Mouse (Mus musculus): ENCODE measurements around the gene Ercc6. TPM values are rescaled to one million over a fixed set of nuclear protein-coding genes. Genes with fewer than 3 reads are reported as not detected.

Ercc6 gene
- polyA plus RNA-seq, 1 experiment from 2014 or later: 27.5 TPM

DNA sequence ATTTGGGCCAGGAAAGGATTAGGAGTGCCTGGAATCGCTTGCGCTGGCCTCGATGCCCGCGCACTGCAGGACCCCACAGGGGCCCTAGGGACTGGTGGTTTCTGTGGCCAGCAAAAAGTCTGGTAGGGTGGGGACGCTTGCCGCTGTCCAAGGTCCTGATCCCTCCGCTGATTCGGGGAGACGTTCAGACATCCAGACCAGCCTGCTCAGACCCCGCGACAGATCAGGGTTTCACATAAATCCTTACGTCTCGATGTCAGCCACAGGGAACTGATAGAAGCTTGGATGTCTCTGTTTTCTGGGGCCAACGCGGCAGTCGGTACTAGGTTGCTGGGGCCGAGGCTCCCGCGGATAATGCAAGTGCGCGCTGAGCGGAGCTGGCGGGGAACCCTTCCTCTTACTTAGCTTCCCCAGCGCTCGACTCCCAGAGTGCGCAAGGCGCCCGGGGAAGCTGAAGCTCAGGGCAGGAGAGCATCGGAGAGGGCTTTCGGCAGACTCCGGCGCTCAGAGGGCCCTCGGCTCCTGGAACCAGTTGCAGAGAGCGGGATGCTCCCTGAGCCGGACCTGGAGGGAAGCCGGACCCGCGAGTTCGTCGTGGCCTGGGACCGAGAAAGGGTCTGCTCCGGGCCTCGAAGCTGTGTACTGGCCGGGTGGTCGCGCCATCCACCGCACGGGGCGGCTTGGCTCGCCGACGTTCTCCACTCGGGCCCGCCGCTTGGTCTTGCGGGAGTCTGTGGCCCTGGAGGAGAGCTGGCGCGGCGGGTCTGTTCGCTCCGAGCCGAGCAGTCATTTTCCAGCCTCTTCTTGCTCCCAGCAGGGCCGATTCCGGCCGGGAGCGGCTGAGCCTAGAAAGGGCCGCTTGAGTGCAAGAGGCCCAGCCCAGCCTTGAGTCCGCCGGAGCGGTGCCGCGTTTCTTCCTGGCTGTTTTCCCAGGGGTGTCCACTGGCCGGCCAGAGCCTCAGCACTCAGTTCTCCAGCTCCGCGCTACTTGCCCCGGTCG is 84.2 kb downstream of the Ercc6 start:
- peak overlapping the region; percentile 33 for H3K4me3 ChIP-seq
- peak overlapping the region; percentile 36 for H3K9ac ChIP-seq
- WGBS: under 1% methylated on average over 78 of the region's 78 CpGs
- no peaks in the 10 kb centered on the region for H3K9me3 ChIP-seq
- H3K36me3 ChIP-seq: no peaks in the 10 kb centered on the region
- H3K27ac ChIP-seq (replicated peaks): peak overlapping the region; percentile 51
- peaks cover 36% of the 10 kb centered on the region for H3K4me1 ChIP-seq (replicated peaks)
- H3K4me2 ChIP-seq: peak overlapping the region; percentile 57
- peaks cover 84% of the 10 kb centered on the region for H3K27me3 ChIP-seq
- ATAC-seq (ENCODE audit: low FRiP score, low read depth): peak; percentile 31; the same call in 1 of the 2 replicates

DNA sequence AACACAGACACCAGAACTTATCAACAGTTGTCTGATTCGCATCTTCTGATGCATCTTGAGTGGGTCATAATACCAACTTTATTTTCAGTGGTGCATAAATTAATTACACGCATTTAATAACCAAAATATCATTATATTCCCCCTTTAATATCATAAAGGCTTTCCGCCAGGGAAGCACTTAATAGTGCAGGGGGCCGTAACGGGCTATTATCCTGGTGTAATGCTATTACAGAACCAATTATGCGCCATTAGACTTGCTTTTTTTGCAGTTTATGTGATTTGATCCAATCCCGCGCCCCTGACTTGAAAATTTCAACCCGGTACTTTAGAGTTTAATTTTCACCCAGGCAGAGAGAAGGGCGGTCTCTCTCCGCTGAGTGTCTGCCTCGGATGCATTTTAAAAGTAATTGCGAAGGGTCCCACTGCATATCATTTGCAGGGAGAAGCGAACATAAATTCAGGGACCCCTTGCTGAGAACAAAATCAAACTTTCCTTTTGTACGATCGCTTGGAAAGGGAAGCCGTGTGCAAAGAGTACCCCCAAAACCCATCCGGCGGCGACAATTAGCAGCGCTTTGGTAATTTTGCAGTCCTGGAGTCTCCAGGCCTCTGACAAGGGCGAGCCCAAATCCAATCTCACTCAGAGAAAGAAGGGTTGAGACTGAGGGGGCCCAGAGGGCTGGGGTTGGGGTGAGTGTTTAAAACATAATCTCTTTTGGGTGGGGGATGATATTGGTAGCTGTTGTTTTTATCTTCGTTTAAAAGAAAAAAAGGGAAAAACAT is 85.3 kb downstream of the Ercc6 start:
- WGBS: 5% methylated on average over 23 of the region's 23 CpGs
- no peak overlapping the region for H3K27ac ChIP-seq (replicated peaks)
- peak overlapping the region; percentile 41 for H3K4me3 ChIP-seq
- H3K9me3 ChIP-seq: no peaks in the 10 kb centered on the region
- H3K4me1 ChIP-seq (replicated peaks): peaks cover 36% of the 10 kb centered on the region
- no peak overlapping the region for H3K9ac ChIP-seq
- peak overlapping the region; percentile 75 for H3K4me2 ChIP-seq
- H3K27me3 ChIP-seq: peaks cover 77% of the 10 kb centered on the region
- no peaks in the 10 kb centered on the region for H3K36me3 ChIP-seq
- peak; percentile 27; the same call in 1 of the 2 replicates for ATAC-seq (ENCODE audit: low FRiP score, low read depth)

DNA sequence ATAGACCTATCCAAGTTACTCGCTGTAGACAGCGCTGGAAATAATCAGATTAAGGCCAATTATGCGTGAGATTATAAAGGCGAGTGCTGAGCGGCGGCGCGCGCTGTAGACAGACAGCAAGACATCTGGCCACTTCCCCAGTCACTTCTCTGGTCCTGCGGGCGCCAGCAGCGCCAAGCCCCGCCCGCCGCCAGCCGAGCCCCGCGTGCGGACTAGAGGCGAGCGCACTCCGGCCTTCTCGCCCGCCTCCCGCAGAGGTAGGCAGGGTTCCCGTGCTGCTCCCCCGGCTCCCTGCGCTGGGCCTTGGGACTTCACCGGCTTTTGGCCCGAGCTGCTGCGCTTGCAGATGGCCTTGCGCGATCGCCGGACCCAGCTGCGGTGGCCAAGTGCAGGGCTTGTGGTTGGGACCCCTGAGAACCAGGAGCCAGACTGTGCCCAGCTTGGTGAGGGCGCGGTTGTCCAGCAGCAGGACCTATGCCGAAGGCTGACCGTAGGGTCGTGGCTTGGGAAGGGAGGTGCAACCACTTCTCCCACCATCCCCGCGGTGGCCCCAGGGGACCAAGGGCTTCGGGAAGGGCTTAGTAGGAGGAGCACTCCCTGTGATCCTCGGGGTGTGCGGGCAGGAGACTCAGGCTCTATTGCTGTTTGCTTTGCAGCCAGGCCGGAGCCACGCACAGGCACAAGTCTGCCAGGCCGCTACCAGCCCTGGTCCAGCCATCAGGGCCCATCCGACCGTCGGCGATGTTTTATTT is 86.1 kb downstream of the Ercc6 start, which contains the start of gene Prrxl1:
Gene Prrxl1, plus strand, starts transcription at position 118 of the 752 bp plus-strand sequence.
- peak within 1 kb of the TSS; percentile 67 for H3K27ac ChIP-seq (replicated peaks)
- peak within 1 kb of the TSS; percentile 32; the same call in 1 of the 2 replicates for H3K9ac ChIP-seq
- H3K4me2 ChIP-seq: peak within 1 kb of the TSS; percentile 75
- H3K36me3 ChIP-seq: no peaks in the 10 kb centered on the region
- H3K27me3 ChIP-seq: peaks cover 69% of the 10 kb centered on the region
- H3K4me1 ChIP-seq (replicated peaks): peaks cover 36% of the 10 kb centered on the region
- peak; percentile 46; the same call in 1 of the 2 replicates for ATAC-seq (ENCODE audit: low FRiP score, low read depth)
- WGBS: under 1% methylated on average over 53 of the region's 53 CpGs
- peak within 1 kb of the TSS; percentile 41 for H3K4me3 ChIP-seq
- no peaks in the 10 kb centered on the region for H3K9me3 ChIP-seq

DNA sequence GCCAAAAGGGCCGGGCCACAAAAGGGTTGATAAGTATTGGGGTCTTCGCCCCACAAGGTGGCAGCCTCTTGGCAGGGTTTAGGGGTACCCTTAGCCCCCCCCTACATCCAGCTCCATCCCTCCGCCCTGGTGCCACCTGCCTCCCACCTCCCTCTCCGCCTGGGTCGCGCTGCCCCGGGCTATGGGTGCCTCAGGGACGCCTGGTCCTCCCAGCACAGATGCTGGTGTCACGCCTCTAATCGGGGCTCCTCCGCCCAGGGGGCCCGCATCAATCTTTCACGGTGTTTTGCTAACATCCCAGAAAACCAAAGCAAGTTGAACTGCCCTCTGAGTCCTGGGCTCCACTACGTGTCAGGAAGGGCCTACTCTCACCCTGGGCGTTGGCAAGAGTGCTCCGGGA is 86.8 kb downstream of the Ercc6 start:
- H3K4me2 ChIP-seq: peak overlapping the region; percentile 75
- H3K36me3 ChIP-seq: no peaks in the 10 kb centered on the region
- peaks cover 38% of the 10 kb centered on the region for H3K4me1 ChIP-seq (replicated peaks)
- peak overlapping the region; percentile 32; the same call in 1 of the 2 replicates for H3K9ac ChIP-seq
- WGBS: 4% methylated on average over 16 of the region's 16 CpGs
- peaks cover 63% of the 10 kb centered on the region for H3K27me3 ChIP-seq
- ATAC-seq (ENCODE audit: low FRiP score, low read depth): no peak
- H3K4me3 ChIP-seq: peak overlapping the region; percentile 41
- H3K27ac ChIP-seq (replicated peaks): no peak overlapping the region
- no peaks in the 10 kb centered on the region for H3K9me3 ChIP-seq

DNA sequence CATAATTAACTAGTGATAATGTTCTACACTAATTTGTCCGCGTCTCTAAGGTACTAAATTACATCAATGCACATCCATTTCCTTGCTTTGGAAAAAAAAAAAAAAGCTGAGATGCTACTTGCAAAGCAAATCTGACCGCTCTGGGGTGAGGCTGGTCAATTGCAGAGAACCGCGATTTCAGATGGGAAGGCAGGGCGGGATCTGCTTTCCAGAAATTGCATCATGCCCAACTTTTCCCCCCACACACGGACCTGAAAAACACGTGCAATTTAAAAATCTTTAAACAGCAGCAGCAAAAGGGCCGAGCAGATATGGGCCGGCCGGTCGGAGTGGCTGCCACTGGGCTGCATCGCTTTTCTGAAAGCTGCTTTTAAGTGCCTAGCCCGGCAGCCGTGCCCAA is 92.2 kb downstream of the Ercc6 start:
- Histone ChIP-seq H3K9ac (no peak overlapping the region), H3K4me1 (replicated peaks) (peaks cover 13% of the 10 kb centered on the region), H3K27ac (replicated peaks) (no peak overlapping the region), H3K4me2 (peak overlapping the region; percentile 35), H3K36me3 (no peaks in the 10 kb centered on the region), H3K9me3 (no peaks in the 10 kb centered on the region), H3K4me3 (no peak overlapping the region), H3K27me3 (peaks cover 14% of the 10 kb centered on the region)
- no peak for ATAC-seq (ENCODE audit: low FRiP score, low read depth)
- WGBS: 41% methylated on average over 15 of the region's 15 CpGs

DNA sequence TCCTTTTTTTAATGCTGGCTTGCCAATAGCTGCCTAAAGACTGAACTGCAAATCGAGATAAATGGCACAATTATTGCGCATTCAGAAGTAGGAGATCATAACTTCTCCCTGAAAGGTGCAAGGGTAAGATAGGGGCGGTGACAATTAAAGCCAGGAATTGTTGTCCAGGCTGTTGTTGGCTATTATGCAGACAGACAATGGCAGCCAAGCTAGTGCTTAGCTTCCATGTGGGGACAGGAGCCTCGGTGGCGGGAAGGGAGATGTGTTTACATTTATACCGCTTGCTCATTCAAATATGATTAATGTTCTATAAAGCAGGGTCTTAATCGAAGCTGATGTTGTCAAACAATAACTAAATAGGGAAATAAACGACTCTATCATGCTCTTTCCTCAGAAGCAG is 93.0 kb downstream of the Ercc6 start:
- Histone ChIP-seq H3K4me1 (replicated peaks) (peaks cover 13% of the 10 kb centered on the region), H3K36me3 (no peaks in the 10 kb centered on the region), H3K27ac (replicated peaks) (no peak overlapping the region), H3K4me2 (no peak overlapping the region), H3K9me3 (no peaks in the 10 kb centered on the region), H3K9ac (no peak overlapping the region), H3K4me3 (no peak overlapping the region), H3K27me3 (peaks cover 7% of the 10 kb centered on the region)
- ATAC-seq (ENCODE audit: low FRiP score, low read depth): no peak
- 37% methylated on average over 8 of the region's 8 CpGs for WGBS

DNA sequence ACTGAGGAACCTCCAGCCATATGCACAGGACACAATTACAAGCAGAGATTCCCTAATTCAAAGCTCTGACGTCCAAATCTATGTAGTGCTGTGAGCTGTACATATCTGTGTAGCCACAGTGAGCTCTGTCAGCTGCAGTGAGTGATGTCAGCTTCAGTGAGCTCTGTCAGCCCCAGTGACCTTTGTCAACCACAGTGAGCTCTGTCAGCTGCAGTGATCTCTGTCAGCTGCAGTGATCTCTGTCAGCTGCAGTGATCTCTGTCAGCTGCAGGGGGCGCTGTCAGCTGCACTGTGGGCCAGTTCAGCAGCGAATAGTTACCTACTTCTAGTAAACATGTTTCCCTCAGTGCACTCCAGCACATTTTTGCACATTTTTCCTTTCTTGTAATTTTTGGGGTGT is 96.1 kb downstream of the Ercc6 start:
- Histone ChIP-seq H3K4me2 (no peak overlapping the region), H3K9ac (no peak overlapping the region), H3K4me1 (replicated peaks) (peaks cover 13% of the 10 kb centered on the region), H3K4me3 (no peak overlapping the region), H3K9me3 (no peaks in the 10 kb centered on the region), H3K36me3 (no peaks in the 10 kb centered on the region), H3K27ac (replicated peaks) (no peak overlapping the region), H3K27me3 (no peaks in the 10 kb centered on the region)
- peak; percentile 56; the same call in 1 of the 2 replicates for ATAC-seq (ENCODE audit: low FRiP score, low read depth)
- 26% methylated on average over 3 of the region's 3 CpGs for WGBS

DNA sequence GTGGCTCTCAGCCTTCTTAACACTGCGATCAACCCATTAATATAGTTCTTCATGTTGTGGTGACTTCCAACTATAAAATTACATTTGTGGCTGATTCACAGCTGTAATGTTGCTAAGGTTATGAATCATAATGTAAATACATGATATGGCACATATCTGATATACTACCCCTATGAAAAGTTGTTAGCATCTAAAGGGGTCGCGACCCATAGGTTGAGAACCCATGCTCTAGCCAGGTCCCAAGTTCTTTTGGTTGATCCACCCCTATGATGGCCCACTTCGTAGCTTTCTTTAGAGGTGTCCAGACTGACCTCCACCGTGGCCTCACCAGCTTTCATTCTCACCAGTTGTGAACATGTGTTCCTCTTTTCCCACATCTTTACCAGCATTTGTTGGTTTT is 103.9 kb downstream of the Ercc6 start:
- Histone ChIP-seq H3K4me2 (no peak overlapping the region), H3K4me1 (replicated peaks) (no peaks in the 10 kb centered on the region), H3K9ac (no peak overlapping the region), H3K27ac (replicated peaks) (no peak overlapping the region), H3K27me3 (no peaks in the 10 kb centered on the region), H3K4me3 (no peak overlapping the region), H3K9me3 (no peaks in the 10 kb centered on the region), H3K36me3 (no peaks in the 10 kb centered on the region)
- WGBS: 91% methylated on average over 5 of the region's 5 CpGs
- ATAC-seq (ENCODE audit: low FRiP score, low read depth): no peak

DNA sequence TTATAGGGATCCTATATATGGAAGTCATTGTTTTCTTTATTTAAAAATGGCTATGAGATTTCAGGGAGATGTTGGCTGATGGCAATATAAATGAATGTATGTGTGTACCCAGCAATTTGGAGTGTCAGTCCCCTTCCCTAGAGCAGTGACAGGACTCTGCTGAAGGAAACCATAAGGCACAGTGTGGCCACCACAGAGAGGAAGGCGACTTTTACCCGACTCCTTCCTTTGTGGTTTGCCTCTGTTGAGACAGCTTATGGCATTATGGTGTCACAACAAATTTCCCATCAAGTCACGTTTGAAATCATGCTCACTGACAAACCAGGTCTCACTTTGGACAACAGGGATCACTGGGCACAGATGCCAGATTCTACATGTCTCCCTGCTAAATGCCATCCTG is 110.9 kb downstream of the Ercc6 start:
- H3K9me3 ChIP-seq: no peaks in the 10 kb centered on the region
- no peak overlapping the region for H3K4me3 ChIP-seq
- H3K9ac ChIP-seq: no peak overlapping the region
- H3K4me1 ChIP-seq (replicated peaks): peaks cover 5% of the 10 kb centered on the region; the same call in 1 of the 2 replicates
- no peak overlapping the region for H3K4me2 ChIP-seq
- H3K27ac ChIP-seq (replicated peaks): no peak overlapping the region
- no peaks in the 10 kb centered on the region for H3K36me3 ChIP-seq
- WGBS: 86% methylated on average over 3 of the region's 3 CpGs
- ATAC-seq (ENCODE audit: low FRiP score, low read depth): no peak
- no peaks in the 10 kb centered on the region for H3K27me3 ChIP-seq

DNA sequence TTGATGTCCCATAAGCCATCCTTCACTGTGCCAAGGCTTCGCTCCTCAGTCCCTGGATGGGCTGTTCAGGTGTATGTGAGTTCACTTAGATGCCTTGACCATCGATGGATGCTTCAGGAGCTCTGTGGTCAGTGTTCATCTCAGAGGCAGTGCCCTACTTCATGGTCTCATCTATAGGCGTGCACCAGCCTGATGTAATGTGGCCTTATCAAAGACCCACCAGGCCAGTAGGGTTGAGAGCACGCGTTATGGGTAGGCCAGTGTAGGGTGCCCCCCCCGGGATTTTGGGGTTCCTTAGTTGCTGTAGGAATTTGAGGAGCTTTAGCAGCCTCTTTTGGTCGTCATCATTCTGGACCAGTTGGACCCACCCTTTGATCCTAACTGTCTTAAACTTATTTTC is 111.5 kb downstream of the Ercc6 start:
- Histone ChIP-seq H3K9ac (no peak overlapping the region), H3K9me3 (no peaks in the 10 kb centered on the region), H3K4me2 (no peak overlapping the region), H3K27ac (replicated peaks) (no peak overlapping the region), H3K36me3 (no peaks in the 10 kb centered on the region), H3K27me3 (no peaks in the 10 kb centered on the region), H3K4me1 (replicated peaks) (peaks cover 5% of the 10 kb centered on the region; the same call in 1 of the 2 replicates), H3K4me3 (no peak overlapping the region)
- ATAC-seq (ENCODE audit: low FRiP score, low read depth): no peak
- WGBS: 90% methylated on average over 7 of the region's 7 CpGs

DNA sequence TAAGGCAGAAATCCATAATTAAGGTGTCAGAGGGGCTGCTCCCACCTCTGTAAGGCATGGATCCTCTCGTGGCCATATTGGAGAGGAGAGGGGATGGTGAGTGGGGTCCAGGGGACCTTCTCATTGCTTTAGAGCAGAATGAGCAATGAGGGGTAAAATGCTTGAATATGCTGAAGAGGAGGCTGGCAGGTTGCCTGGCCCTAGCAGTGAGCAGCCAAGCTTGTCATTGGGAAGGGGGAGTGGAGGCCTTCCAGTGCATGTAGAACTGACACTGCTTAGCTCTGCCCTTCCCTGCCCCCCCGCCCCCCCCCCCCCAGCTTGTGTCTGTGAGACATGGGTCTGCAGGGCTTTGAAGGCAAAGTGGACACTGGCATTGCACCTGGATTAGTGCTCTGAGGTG is 114.0 kb downstream of the Ercc6 start:
- 53% methylated on average over 1 of the region's 2 CpGs for WGBS
- H3K4me2 ChIP-seq: no peak overlapping the region
- no peak overlapping the region for H3K27ac ChIP-seq (replicated peaks)
- peaks cover 5% of the 10 kb centered on the region; the same call in 1 of the 2 replicates for H3K4me1 ChIP-seq (replicated peaks)
- H3K27me3 ChIP-seq: no peaks in the 10 kb centered on the region
- H3K4me3 ChIP-seq: no peak overlapping the region
- no peaks in the 10 kb centered on the region for H3K36me3 ChIP-seq
- no peak overlapping the region for H3K9ac ChIP-seq
- no peaks in the 10 kb centered on the region for H3K9me3 ChIP-seq
- ATAC-seq (ENCODE audit: low FRiP score, low read depth): no peak

All from hindbrain, embryonic 15.5 days (tissue).